Mouse (Mus musculus) intestine, postnatal 0 days (tissue): ENCODE measurements around the gene Adam34. TPM values are rescaled to one million over a fixed set of nuclear protein-coding genes. Genes with fewer than 3 reads are reported as not detected.
"Not testable (repeated sequence)": the region's sequence is repeated elsewhere in the genome, so short reads cannot be mapped to it uniquely, and the experiment has no call there.

Experiments used
- ATAC-seq: fragments of 200-750 bp; cut with Nextera tagmentation; 2 replicates; pipeline ENCODE4 v1.8.0; 2017; ENCODE audit warnings: mild to moderate bottlenecking, moderate TSS enrichment, moderate library complexity
- H3K27ac ChIP-seq: fragments of 300-500 bp; sonication (generic); 2 replicates; pipeline ENCODE4 v1.5.1; 2014; ENCODE audit warnings: mild to moderate bottlenecking, low read depth, low read length, moderate library complexity
- H3K27me3 ChIP-seq: fragments of 300-500 bp; sonication (generic); replicated peaks from 2 replicates; pipeline ENCODE4 v1.6.1; 2014; ENCODE audit warnings: low read length, mixed read lengths; ENCODE audit not compliant: control insufficient read depth, insufficient read depth
- H3K36me3 ChIP-seq: fragments of 300-500 bp; sonication (generic); 2 replicates; pipeline ENCODE4 v1.6.1; 2014; ENCODE audit warnings: mild to moderate bottlenecking, moderate library complexity; ENCODE audit not compliant: control insufficient read depth, insufficient read depth
- H3K4me1 ChIP-seq: fragments of 300-500 bp; sonication (generic); replicated peaks from 2 replicates; pipeline ENCODE4 v1.6.1; 2014; ENCODE audit warnings: antibody characterized with exemption, low read length, mixed read lengths; ENCODE audit not compliant: control insufficient read depth, insufficient read depth
- H3K4me2 ChIP-seq: fragments of 300-500 bp; sonication (generic); replicated peaks from 2 replicates; pipeline ENCODE4 v1.6.1; 2014; ENCODE audit warnings: low read depth, mild to moderate bottlenecking, moderate library complexity
- H3K4me3 ChIP-seq: fragments of 300-500 bp; sonication (generic); 2 replicates; pipeline ENCODE4 v1.5.1; 2014; ENCODE audit warnings: low read depth, low read length
- H3K9ac ChIP-seq: fragments of 300-500 bp; sonication (generic); 2 replicates; pipeline ENCODE4 v1.6.1; 2014; ENCODE audit warnings: mild to moderate bottlenecking, low read depth, low read length
- H3K9me3 ChIP-seq: fragments of 300-500 bp; sonication (generic); 2 replicates; pipeline ENCODE4 v1.6.1; 2016; ENCODE audit warnings: mixed run types; ENCODE audit not compliant: control insufficient read depth
- CTCF ChIP-seq: sonication (generic); IDR thresholded peaks from 2 replicates; pipeline ENCODE4 v1.5.1; 2016; ENCODE audit warnings: low read depth, mild to moderate bottlenecking, control low read depth, antibody characterized with exemption, moderate library complexity
- whole genome bisulfite sequencing: fragments of 180-500 bp; shearing (Covaris S2); extraction: QIAGEN DNeasy Blood & Tissue Kit; methylation state at CpG from one replicate; pipeline ENCODE4 v1.1.7; 2014; 5-methylcytosine and 5-hydroxymethylcytosine counted together
- polyA plus RNA-seq: library from polyadenylated mRNA; unstranded; fragments of >200 nt; fragmentation: Nextera tagmentation; extraction: Ambion mirVana; gene quantifications from 2 replicates; pipeline ENCODE4 v1.2.1, GENCODE M21; 2015

Gene Adam34
- polyA plus RNA-seq: not detected in 2 replicates

- Histone ChIP-seq H3K4me3 (no peak within 1 kb of the TSS), H3K36me3 (no peaks in the 10 kb centered on the region), H3K4me2 (no peak within 1 kb of the TSS), H3K27me3 (no peaks in the 10 kb centered on the region), H3K9me3 (no peaks in the 10 kb centered on the region), H3K9ac (no peak within 1 kb of the TSS), H3K4me1 (no peaks in the 10 kb centered on the region), H3K27ac (no peak within 1 kb of the TSS)
- no peak for ATAC-seq
- TF ChIP-seq CTCF: no peak
These were observed at the start of gene Adam34 for GRCm38 (mm10) chr8:43709949-43710348. TSS of gene Adam34 (minus strand) at chr8:43710049.

- H3K27me3 ChIP-seq: no peaks in the 10 kb centered on the region
- no peak for ATAC-seq
- H3K36me3 ChIP-seq: no peaks in the 10 kb centered on the region
- H3K4me2 ChIP-seq: no peak within 1 kb of the TSS
- TF ChIP-seq CTCF: no peak
- H3K4me3 ChIP-seq: no peak within 1 kb of the TSS
- H3K9me3 ChIP-seq: no peaks in the 10 kb centered on the region
- H3K27ac ChIP-seq: no peak within 1 kb of the TSS
- H3K4me1 ChIP-seq: no peaks in the 10 kb centered on the region
- 87% methylated on average over 3 of the region's 3 CpGs for WGBS
- no peak within 1 kb of the TSS for H3K9ac ChIP-seq
These were observed 82.7 kb downstream of the Adam34 start, which contains the start of gene Gm5346 for GRCm38 (mm10) chr8:43627176-43627575. TSS of gene Gm5346 (minus strand) at chr8:43627276.

GRCm38 (mm10) chr8:43616046-43616445 lies 93.8 kb downstream of the Adam34 start:
- H3K9me3 ChIP-seq: no peaks in the 10 kb centered on the region
- no peak for ATAC-seq
- H3K9ac ChIP-seq: no peak overlapping the region
- TF ChIP-seq CTCF: no peak
- no peaks in the 10 kb centered on the region for H3K27me3 ChIP-seq
- no peak overlapping the region for H3K4me2 ChIP-seq
- H3K27ac ChIP-seq: no peak overlapping the region
- no peaks in the 10 kb centered on the region for H3K36me3 ChIP-seq
- 89% methylated on average over 1 of the region's 1 CpGs for WGBS
- no peak overlapping the region for H3K4me3 ChIP-seq
- H3K4me1 ChIP-seq: no peaks in the 10 kb centered on the region

- not testable (repeated sequence) for H3K27me3 ChIP-seq, H3K36me3 ChIP-seq, ATAC-seq, H3K4me3 ChIP-seq, H3K4me1 ChIP-seq, H3K9me3 ChIP-seq, H3K27ac ChIP-seq, H3K9ac ChIP-seq, H3K4me2 ChIP-seq
- 76% methylated on average over 13 of the region's 13 CpGs for WGBS
These were observed 106.2 kb downstream of the Adam34 start for GRCm38 (mm10) chr8:43603657-43604056.

- ATAC-seq, H3K27me3 ChIP-seq, H3K36me3 ChIP-seq, H3K9ac ChIP-seq, H3K4me3 ChIP-seq, H3K4me2 ChIP-seq, H3K4me1 ChIP-seq, H3K27ac ChIP-seq, H3K9me3 ChIP-seq: not testable (repeated sequence)
- WGBS: 90% methylated on average over 15 of the region's 15 CpGs
These were observed 106.7 kb downstream of the Adam34 start for GRCm38 (mm10) chr8:43603166-43603565.

Other genes with a start within 250 kb of the Adam34 start
- gene Adam26b, start 181.9 kb downstream of the Adam34 start, polyA plus RNA-seq: not detected in 2 replicates
- gene Adam26a, start 133.3 kb downstream of the Adam34 start, polyA plus RNA-seq: not detected in 2 replicates
- not detected in 2 replicates for gene Gm5346, start 82.8 kb downstream of the Adam34 start, polyA plus RNA-seq